Mouse (Mus musculus): ENCODE data around the gene Arhgef17.

Arhgef17 gene

GRCm38 (mm10) chr7:100931926-100932480, at the start of gene Arhgef17:
Arhgef17 (minus strand) TSS chr7:100932107.
- peak in 1 of 2 experiments; percentile 7 for DNase-seq (ENCODE audit: low spot score in 2 of 2)

DNA sequence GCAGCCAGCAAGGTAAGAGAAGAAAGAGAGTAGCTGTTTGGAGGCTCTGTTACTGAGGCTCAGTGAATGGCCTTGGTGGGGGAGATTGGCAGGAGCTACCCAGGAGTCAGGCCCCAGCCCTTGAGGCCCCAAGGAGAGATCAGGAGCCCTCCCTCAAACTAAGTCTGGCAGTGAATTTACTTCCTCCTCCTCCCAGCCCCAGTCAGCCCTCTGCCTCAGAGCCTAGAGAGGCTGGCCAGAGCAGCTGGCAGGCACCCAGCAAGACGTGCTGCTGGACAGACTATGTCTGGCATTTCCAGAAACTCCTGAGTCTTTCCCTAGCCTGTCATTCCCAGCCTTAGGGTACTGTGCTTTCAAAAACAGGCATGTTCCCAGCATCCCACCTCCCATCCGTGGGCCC, 47.3 kb upstream of the Arhgef17 start:
- DNase-seq (ENCODE audit: low spot score in 2 of 2) = no peak

GRCm38 (mm10) chr7:100978171-100978570, 46.3 kb upstream of the Arhgef17 start:
- DNase-seq (ENCODE audit: low spot score in 2 of 2) = no peak

GRCm38 (mm10) chr7:100974135-100974903, 42.4 kb upstream of the Arhgef17 start, which contains the start of gene P2ry6:
P2ry6 (minus strand) TSS chr7:100974649.
- no peak for DNase-seq (ENCODE audit: low spot score in 2 of 2)

DNA sequence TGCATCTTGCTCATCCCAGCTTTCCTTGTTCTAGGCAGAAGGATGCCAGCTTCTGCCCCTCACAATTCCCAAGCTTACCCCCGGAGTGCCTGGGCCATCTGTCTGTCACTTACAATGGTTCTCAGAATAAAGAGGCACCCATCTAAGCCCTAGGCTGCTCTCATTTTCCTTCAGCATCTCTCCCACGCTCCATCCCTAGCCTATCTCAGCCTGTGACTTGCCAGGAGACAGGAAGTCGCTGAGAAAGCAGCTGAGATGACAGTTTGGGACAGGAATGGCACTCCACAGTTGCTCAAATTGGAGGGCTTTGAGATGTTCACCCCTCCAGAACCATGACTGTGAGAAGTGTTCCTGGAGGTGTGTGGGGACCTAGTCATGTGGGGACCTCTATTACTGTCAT, 41.0 kb upstream of the Arhgef17 start:
- DNase-seq (ENCODE audit: low spot score in 2 of 2) = no peak

- DNase-seq (ENCODE audit: low spot score in 2 of 2) = no peak
Observed at GRCm38 (mm10) chr7:100968874-100969659, 37.2 kb upstream of the Arhgef17 start.

GRCm38 (mm10) chr7:100968376-100968775, 36.5 kb upstream of the Arhgef17 start:
- DNase-seq (ENCODE audit: low spot score in 2 of 2) = no peak

DNA sequence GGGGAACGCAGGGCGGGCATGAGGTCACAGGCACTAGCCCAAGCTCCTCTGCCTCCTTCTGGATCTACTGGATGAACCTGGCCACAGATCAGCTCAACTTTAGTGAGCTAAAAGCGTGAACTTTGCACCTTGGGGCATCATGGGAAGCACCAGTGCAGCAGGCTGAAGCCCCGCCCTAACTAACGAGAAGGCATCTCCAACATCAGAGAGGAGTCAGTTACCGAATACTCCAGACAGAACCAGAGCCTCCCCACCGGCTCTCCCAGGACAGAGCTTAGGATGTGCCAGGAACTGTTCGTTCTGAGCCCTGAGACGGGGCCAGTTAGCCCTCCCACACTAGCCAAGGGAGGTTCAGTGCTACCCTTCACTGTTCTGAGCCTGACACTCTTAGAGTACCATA, 35.9 kb upstream of the Arhgef17 start:
- no peak for DNase-seq (ENCODE audit: low spot score in 2 of 2)

DNA sequence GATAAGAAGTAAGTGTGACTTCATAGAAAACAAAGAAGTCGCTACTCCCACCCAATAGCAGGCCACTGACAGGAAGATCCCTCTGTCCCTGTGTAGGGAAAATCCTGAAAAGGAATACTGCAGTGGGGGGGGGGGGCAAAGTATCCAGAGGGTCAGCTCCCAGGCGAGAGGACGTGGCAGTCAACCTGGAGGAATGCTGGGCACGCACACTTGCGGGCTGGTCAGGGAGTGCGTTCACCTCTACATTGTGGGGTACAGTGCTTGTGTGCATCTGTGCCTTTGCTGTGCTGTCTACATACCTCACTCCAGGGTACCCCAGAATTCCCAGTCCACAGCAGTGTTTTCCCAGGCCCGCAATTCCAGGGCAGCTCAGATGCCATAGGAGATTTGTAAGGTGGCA, 34.1 kb upstream of the Arhgef17 start:
- no peak for DNase-seq (ENCODE audit: low spot score in 2 of 2)

- DNase-seq (ENCODE audit: low spot score in 2 of 2) = no peak
Observed at GRCm38 (mm10) chr7:100965079-100965478, 33.2 kb upstream of the Arhgef17 start.

GRCm38 (mm10) chr7:100964242-100964641, 32.3 kb upstream of the Arhgef17 start:
- DNase-seq (ENCODE audit: low spot score in 2 of 2) = no peak

GRCm38 (mm10) chr7:100963381-100963780, 31.5 kb upstream of the Arhgef17 start:
- DNase-seq (ENCODE audit: low spot score in 2 of 2) = no peak

DNA sequence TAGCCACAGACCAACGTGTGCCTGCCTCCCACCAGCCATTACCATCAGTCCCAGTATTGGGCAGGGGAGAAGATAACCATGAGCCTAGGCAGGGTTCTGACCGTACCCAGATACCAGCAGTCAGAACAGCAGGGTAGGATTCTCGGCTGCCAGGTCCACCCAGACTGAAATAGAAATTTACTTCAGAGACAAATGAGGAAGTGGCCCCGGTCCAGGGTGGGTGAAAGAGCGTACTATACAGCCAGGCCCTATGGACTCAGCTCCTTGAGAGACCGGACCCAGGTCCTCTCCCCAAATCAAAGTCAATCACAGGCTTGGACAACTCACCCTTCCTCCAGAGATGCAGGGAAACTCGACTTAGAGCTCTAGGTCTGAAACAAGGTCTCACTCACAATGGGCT, 29.2 kb upstream of the Arhgef17 start:
- DNase-seq (ENCODE audit: low spot score in 2 of 2) = no peak

DNA sequence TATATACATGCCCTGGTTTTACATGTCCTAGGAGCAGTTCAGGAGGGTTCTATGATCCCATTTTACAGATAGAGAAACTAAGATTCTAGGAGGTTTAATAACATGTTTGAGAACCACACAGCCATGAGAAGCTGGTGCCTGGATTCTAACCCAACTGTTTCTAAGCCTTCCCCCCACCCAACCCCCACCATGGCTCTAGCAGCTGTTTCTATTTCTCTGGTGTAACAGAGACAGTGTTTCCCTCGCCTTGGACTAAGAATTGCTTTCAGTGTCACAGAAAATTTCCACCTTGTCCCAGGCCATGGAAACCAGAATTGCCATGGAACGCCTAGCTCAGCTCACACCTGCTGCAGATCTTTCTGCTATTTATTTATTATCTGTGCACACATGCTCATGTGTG, 28.6 kb upstream of the Arhgef17 start:
- no peak for DNase-seq (ENCODE audit: low spot score in 2 of 2)

GRCm38 (mm10) chr7:100958426-100958825, 26.5 kb upstream of the Arhgef17 start:
- peak in 1 of 2 experiments; percentile 26 for DNase-seq (ENCODE audit: low spot score in 2 of 2)

DNA sequence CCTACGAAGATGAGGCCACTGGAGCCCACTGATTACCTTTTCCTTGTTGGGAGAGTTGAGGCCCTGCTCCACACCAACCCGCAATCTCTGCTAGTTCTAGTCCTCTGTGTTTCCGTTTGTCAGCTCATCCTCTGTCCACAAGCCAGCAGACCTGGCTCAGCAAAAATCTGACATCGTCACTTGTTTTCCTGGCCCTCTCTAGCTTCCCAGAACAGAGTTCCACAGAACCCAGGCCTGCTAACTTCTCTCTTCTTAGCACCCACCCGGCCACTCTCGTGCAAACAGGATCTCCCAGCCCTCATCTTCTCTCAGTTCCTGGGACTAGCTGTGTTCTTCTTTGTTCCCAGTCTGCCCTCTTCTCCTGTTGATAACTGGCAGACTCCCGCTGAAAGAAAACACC, 20.8 kb upstream of the Arhgef17 start:
- no peak for DNase-seq (ENCODE audit: low spot score in 2 of 2)

DNA sequence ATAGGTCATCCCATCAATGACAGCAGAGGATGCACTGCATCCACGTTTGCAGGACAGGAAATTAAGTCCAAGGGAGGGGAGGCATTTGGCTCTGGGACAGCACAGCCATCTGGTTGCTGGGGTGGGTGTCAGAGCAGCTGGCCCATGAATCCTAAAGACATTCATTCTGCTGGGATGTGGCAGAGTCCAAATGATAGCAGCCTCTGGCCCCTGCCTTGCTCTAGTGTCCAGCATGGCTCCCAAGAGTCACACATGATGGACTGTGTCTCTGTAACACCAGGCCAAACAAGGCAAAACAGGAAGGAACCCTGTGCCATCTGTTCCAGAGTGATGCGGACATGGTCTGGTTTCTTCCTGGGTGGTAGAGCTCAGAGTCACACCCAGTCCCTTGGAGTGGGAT, 20.0 kb upstream of the Arhgef17 start:
- DNase-seq (ENCODE audit: low spot score in 2 of 2) = no peak

GRCm38 (mm10) chr7:100950481-100951010, 18.6 kb upstream of the Arhgef17 start:
- DNase-seq (ENCODE audit: low spot score in 2 of 2) = peak in 1 of 2 experiments; percentile 9

DNA sequence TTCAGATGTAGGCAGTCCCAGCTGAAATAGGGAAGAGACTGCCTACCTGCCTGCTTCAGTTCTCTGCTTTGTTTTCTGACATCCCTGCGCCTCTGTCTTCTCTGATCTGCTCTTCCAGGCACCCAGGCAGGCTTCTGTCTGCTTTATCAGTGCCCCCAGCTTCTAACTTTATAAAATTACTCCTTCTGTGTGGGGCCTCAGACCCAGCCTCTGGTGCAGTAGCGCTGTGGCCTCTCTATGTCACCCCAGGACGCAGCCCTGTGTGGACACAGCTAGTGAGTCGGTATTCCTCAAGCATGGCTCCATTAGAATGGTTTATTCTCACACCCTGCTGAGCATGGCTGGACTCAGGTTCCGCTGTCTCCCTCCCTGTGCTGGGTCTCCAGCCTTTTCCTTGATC, 18.1 kb upstream of the Arhgef17 start:
- no peak for DNase-seq (ENCODE audit: low spot score in 2 of 2)

DNA sequence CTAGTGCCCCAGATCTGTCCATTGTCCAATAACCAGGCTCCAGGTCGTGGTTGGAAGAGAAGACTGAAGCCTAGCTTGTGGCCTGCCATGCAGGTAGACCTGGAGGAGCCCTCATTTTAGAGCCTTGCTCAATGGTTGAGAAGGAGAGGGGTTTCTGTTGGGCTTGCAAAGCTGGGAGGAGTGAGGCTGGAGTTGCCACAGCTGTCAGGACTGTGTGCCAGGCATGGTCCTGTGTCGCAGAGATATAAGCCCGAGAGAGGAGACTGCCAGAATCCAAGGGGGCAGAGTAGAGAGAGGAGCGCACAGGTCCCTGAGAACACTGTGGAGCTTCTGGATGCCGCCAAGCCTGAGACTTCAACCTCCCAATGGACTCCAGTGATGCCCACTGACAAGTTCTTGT, 12.8 kb upstream of the Arhgef17 start:
- DNase-seq (ENCODE audit: low spot score in 2 of 2) = no peak

GRCm38 (mm10) chr7:100944306-100944705, 12.4 kb upstream of the Arhgef17 start:
- DNase-seq (ENCODE audit: low spot score in 2 of 2) = no peak
